Mouse (Mus musculus): ENCODE results near the gene Babam2.
"Not testable (repeated sequence)": the region's sequence is repeated elsewhere in the genome, so short reads cannot be mapped to it uniquely, and the experiment has no call there.

Gene Babam2

GRCm38 (mm10) chr5:31935936-31936335 is 238.5 kb downstream of the Babam2 start:
- DNase-seq (ENCODE audit: low read depth, low spot score), result no peak

- DNase-seq (ENCODE audit: low read depth, low spot score), result no peak
Observed at GRCm38 (mm10) chr5:31936523-31936922, 239.0 kb downstream of the Babam2 start.

- no peak for DNase-seq (ENCODE audit: low read depth, low spot score)
Observed at GRCm38 (mm10) chr5:31940876-31941275, 243.4 kb downstream of the Babam2 start.

DNA sequence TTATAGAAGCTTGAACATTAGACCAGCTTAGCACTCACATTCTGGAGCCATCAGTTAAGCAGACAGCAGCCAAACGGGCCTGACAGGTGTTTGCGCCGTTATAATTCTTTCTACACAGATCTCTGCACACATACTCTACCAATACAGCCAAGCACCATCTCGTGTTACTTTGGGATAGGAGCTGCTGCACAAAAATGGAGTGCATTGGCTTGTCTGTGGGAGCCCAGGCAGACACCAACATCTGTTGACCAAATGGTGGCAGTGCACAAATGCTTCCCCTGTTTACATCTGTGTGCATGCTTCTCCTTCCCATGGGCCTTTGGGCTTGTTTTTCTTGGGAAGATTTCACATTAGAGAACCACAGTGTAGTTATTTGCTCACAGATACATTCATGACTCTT is 249.7 kb downstream of the Babam2 start:
- no peak for DNase-seq (ENCODE audit: low read depth, low spot score)

DNA sequence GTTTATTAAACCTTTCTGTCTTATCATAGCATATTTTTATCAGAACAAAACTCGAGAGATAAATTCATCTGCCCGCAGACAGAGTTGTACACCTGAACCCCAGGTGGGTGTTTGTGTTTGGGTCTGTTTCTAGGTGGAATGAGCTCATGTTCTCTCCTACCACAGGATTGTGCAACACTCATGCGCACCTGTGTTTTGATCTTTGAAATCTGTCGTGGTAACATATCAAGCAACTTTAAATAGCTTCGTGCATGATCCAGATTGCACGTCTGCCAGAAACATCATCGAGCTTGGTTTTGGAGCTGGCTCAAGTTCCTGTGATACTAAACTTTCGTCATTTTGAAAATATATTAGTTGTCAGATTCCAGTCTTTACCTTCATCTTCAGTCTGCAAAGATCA is 251.9 kb downstream of the Babam2 start:
- DNase-seq (ENCODE audit: low read depth, low spot score), result no peak

GRCm38 (mm10) chr5:31950532-31950931 is 253.0 kb downstream of the Babam2 start:
- DNase-seq (ENCODE audit: low read depth, low spot score), result no peak

GRCm38 (mm10) chr5:31955184-31955583 is 257.7 kb downstream of the Babam2 start:
- no peak for DNase-seq (ENCODE audit: low read depth, low spot score)

DNA sequence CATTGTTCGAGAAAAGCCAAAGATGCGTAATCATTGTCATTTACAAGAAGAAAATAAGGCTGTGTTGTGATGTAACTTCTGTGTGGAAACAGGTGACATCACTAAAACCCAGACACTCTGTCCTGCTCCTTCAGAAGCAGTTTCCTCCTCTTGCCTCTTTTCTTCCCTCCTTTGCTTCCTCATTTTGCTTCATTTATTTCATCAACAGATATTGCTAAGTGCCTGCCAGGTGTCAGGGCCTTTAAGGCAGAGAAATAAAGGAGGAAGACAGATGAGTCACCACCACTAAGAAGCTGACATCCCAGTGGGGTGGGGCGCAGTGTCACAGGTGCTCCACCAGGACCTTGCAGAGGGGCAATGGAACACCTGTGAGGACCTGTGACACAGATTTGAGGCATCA is 258.9 kb downstream of the Babam2 start:
- DNase-seq (ENCODE audit: low read depth, low spot score), result no peak

DNA sequence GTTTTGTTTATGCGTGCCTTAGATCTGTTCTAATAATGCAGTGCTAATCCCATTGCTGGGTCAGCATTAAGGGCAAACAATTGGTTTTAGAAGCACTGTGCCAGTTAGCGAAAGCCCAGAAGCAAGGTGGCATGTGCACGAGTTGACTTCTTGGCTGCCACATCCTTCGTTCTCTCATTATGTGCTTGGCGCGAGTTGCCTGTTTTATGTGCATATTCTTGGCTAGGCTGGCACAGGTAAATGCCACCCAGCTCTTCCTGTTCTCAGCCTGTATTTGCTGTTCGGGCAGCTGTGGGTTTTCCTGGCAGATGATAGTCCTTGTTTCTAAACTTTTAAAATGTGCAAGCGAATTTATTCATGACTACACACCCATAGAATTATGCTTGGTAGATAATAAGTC is 262.4 kb downstream of the Babam2 start:
- no peak for DNase-seq (ENCODE audit: low read depth, low spot score)

DNA sequence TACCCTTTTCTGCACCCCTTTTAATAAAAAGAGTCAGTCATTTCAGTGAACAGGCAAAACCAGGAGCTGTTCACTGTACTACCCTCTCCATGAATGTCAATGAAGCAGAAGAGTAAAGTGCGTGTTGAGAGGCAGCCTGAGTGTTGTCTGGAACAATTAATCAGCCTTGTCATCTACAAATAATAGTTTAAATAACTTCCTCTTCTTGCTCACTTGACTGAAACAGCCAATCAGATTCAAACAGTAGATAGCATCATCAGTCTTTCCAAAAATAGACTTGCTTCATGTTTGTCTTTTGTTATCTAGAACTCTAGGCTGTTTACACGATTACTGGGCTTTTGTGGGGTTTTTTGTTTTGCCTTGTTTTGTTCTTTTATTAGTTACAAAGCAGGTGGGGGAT is 263.9 kb downstream of the Babam2 start:
- peak; percentile 29 for DNase-seq (ENCODE audit: low read depth, low spot score)

- no peak for DNase-seq (ENCODE audit: low read depth, low spot score)
Observed at GRCm38 (mm10) chr5:31962346-31962745, 264.9 kb downstream of the Babam2 start.

- no peak for DNase-seq (ENCODE audit: low read depth, low spot score)
Observed at GRCm38 (mm10) chr5:31963352-31963751, 265.9 kb downstream of the Babam2 start.

- DNase-seq (ENCODE audit: low read depth, low spot score), result peak; percentile 15
Observed at GRCm38 (mm10) chr5:31963851-31964250, 266.4 kb downstream of the Babam2 start.

GRCm38 (mm10) chr5:31966741-31967140 is 269.3 kb downstream of the Babam2 start:
- DNase-seq (ENCODE audit: low read depth, low spot score), result no peak

- no peak for DNase-seq (ENCODE audit: low read depth, low spot score)
Observed at GRCm38 (mm10) chr5:31967526-31967925, 270.0 kb downstream of the Babam2 start.

DNA sequence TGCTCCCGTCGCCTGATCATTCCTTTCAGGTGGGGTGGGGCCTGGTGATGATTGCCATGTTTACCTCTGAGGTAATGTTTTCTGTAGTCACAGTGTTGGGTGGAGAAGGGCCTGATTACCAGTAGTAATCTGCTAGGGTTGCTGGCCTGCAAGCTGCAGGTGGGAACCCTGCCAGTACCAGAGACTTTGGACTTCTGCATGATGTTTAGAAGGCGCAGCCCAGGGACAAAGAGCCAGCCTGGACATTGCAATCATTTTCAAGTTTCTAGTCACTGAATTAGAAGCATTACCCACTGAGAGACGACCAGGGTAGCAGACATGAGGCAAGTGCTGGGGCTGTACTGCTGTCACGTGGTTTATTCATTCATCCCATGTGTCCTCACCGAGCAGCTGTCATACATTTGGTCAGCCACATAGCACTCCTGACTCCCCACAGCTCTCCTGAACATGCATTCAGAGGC is 270.6 kb downstream of the Babam2 start:
- no peak for DNase-seq (ENCODE audit: low read depth, low spot score)

GRCm38 (mm10) chr5:31972416-31972815 is 274.9 kb downstream of the Babam2 start:
- not testable (repeated sequence) for DNase-seq (ENCODE audit: low read depth, low spot score)

DNA sequence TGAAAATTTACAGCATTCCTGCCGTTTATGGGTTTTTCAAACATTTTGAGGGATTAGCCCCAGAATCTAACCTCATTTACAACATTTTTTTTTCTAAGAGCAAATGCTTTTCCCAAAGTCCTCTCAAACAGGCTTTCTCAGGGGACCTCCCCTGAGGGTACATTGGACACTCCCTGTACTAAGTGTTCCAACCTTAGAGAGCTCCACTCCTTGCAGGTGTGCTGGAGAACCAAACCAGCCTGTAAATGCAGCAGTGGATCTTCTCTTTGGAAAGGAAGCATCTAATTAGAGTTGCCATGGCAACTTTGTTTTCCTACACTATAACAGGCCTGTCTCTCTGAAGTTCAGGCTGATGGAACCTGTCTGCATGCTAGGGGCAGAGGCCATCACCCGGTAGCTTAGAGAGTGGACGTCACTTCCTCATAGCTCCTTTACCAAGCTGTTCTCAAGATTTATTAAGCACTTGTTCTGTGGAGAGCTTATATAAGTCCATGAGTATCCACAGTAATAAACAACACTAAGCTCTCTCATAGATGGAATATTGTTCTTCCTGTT is 277.2 kb downstream of the Babam2 start:
- DNase-seq (ENCODE audit: low read depth, low spot score), result no peak

DNA sequence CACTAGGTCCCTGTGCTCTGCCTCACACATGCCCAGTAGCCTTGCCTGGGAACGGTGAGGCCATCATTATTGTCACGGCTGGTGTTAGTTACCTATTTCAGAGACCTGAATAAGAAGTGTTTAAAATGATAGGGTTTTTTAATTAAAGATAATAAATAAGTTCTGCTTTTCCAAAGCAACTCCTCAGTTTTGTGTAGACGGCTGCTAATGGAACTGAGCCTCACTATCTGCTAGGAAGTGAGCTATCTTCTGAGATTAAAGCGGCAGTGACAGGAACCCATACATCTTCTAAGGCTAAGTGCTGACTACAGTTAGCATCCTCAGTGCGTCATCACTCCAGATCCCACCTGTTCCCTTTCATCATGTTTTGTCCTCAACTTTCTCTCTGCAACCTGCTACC is 284.6 kb downstream of the Babam2 start:
- no peak for DNase-seq (ENCODE audit: low read depth, low spot score)

DNA sequence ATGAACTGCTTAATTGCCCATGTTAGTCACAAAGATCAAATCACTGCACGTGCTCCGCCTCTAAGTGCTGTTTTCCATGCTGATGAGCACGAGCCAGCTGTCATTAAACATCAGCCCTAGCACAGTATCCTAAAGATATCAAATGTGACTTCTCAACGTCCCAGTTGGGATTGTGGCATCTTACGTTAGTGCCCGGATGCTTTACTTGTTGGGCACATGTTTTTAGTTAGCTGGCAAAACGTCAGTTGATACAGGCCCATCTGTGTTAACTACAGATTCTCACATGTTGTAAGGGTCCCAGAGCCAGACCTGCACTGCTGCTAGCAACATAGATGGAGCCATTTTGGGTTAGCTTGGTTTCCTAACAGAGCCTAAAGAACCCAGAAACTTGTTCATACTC is 285.7 kb downstream of the Babam2 start:
- no peak for DNase-seq (ENCODE audit: low read depth, low spot score)

DNA sequence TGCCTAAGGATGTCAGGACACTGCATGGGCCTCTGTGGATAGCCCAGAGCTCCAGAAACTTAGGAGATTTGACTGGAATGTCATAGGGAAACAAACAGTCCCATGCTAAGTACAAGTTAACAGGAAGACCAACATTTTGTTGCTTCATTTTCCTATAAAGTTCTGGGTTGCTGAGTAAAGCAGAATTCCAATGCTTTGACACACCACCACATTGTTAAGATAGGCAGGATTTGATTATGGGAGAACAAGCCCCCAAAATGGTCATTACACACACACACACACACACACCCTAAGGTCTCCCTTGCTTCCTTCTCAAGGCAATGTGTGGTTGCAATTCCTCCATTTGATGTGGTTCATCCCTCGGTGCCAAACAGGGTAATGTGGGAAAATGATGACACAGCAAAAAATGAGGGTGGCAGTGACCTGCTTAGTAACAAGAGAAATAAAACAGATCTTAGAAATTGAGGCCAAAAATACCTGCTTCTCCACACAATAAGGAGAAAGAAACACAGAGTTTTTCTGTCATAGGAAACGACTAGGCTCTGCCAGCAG is 286.4 kb downstream of the Babam2 start:
- no peak for DNase-seq (ENCODE audit: low read depth, low spot score)

DNA sequence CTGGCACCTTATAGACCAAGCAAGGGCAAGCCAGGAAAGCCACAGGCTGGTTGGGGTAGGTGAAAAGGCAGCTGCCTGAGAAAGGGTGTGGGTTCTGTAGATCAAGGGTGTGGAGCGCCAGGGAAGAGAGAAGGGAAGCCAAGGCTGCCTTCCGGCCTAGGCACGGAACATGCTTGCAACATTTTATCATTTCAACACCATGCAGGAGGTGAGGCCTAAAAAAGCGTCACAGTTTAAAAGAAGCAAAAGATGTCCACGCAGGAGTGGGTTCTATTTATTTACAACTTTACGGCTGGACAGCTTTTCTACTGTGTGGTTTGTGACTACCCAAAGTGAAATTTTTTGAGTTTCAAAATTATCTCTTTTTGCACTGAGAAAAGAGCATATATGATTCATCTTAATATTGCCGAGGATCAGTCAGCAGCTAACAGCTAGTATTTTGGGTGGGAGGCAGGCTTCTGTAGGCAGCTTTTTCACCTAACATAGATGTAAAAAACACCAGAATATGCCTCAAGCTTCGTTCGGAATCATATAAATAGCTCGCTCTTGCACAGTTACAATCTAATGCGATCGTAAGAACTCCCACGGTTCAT is 287.0 kb downstream of the Babam2 start:
- no peak for DNase-seq (ENCODE audit: low read depth, low spot score)

GRCm38 (mm10) chr5:31985021-31985420 is 287.5 kb downstream of the Babam2 start:
- no peak for DNase-seq (ENCODE audit: low read depth, low spot score)
